Mouse (Mus musculus): ENCODE measurements around the gene Fmnl2. TPM values are rescaled to one million over a fixed set of nuclear protein-coding genes. Genes with fewer than 3 reads are reported as not detected.

Gene Fmnl2
- polyA plus RNA-seq, 1 experiment from 2014 or later = 13.5 TPM

GRCm38 (mm10) chr2:53013051-53013450, 155.4 kb downstream of the Fmnl2 start:
- no peak for ATAC-seq (ENCODE audit: low FRiP score)
- Histone ChIP-seq H3K9me3 (no peaks in the 10 kb centered on the region), H3K27me3 (no peaks in the 10 kb centered on the region), H3K4me2 (no peak overlapping the region), H3K27ac (no peak overlapping the region), H3K4me1 (replicated peaks) (peaks cover 31% of the 10 kb centered on the region), H3K9ac (no peak overlapping the region), H3K4me3 (no peak overlapping the region), H3K36me3 (0 out of 2 replicates have a peak, but pooled peaks cover 6% of the 10 kb centered on the region)
- 71% methylated on average over 2 of the region's 2 CpGs for WGBS

- Histone ChIP-seq H3K36me3 (0 out of 2 replicates have a peak, but pooled peaks cover 6% of the 10 kb centered on the region), H3K27ac (no peak overlapping the region), H3K27me3 (no peaks in the 10 kb centered on the region), H3K4me3 (no peak overlapping the region), H3K9ac (no peak overlapping the region), H3K9me3 (no peaks in the 10 kb centered on the region), H3K4me2 (no peak overlapping the region), H3K4me1 (replicated peaks) (peaks cover 21% of the 10 kb centered on the region)
- ATAC-seq (ENCODE audit: low FRiP score) = no peak
- 82% methylated on average over 5 of the region's 5 CpGs for WGBS
These were observed 156.8 kb downstream of the Fmnl2 start for GRCm38 (mm10) chr2:53014451-53014850.

- H3K9me3 ChIP-seq = no peaks in the 10 kb centered on the region
- H3K27ac ChIP-seq = no peak overlapping the region
- H3K4me3 ChIP-seq = no peak overlapping the region
- no peaks in the 10 kb centered on the region for H3K27me3 ChIP-seq
- 93% methylated on average over 3 of the region's 3 CpGs for WGBS
- no peaks in the 10 kb centered on the region for H3K4me1 ChIP-seq (replicated peaks)
- no peak overlapping the region for H3K4me2 ChIP-seq
- ATAC-seq (ENCODE audit: low FRiP score) = no peak
- H3K9ac ChIP-seq = no peak overlapping the region
- H3K36me3 ChIP-seq = no peaks in the 10 kb centered on the region; the same call in 1 of the 2 replicates
These were observed 165.3 kb downstream of the Fmnl2 start for GRCm38 (mm10) chr2:53022982-53023381.

- WGBS = 91% methylated on average over 5 of the region's 5 CpGs
- Histone ChIP-seq H3K4me1 (replicated peaks) (peaks cover 11% of the 10 kb centered on the region), H3K36me3 (no peaks in the 10 kb centered on the region), H3K9ac (no peak overlapping the region), H3K4me2 (no peak overlapping the region), H3K27ac (no peak overlapping the region), H3K9me3 (no peaks in the 10 kb centered on the region), H3K4me3 (no peak overlapping the region), H3K27me3 (no peaks in the 10 kb centered on the region)
- no peak for ATAC-seq (ENCODE audit: low FRiP score)
These were observed 168.6 kb downstream of the Fmnl2 start for GRCm38 (mm10) chr2:53026056-53026769.

- no peak for ATAC-seq (ENCODE audit: low FRiP score)
- 94% methylated on average over 1 of the region's 1 CpGs for WGBS
These were observed 171.2 kb downstream of the Fmnl2 start for GRCm38 (mm10) chr2:53028868-53029267.

GRCm38 (mm10) chr2:53029716-53030431, 172.2 kb downstream of the Fmnl2 start:
- 0 out of 2 replicates have a peak, but pooled peaks have one; percentile 48 for ATAC-seq (ENCODE audit: low FRiP score)
- H3K27ac ChIP-seq = peak overlapping the region; percentile 55; the same call in 1 of the 2 replicates
- no peaks in the 10 kb centered on the region for H3K27me3 ChIP-seq

More at GRCm38 (mm10) chr2:53028868-53029267, 171.2 kb downstream of the Fmnl2 start:
- no peak overlapping the region for H3K27ac ChIP-seq
- no peak overlapping the region for H3K4me2 ChIP-seq
- H3K4me3 ChIP-seq = no peak overlapping the region
- H3K36me3 ChIP-seq = no peaks in the 10 kb centered on the region
- H3K4me1 ChIP-seq (replicated peaks) = peaks cover 11% of the 10 kb centered on the region
- no peaks in the 10 kb centered on the region for H3K9me3 ChIP-seq
- no peak overlapping the region for H3K9ac ChIP-seq
- H3K27me3 ChIP-seq = no peaks in the 10 kb centered on the region

GRCm38 (mm10) chr2:53030432-53030826, 172.8 kb downstream of the Fmnl2 start:
- no peak for ATAC-seq (ENCODE audit: low FRiP score)
- H3K4me3 ChIP-seq = no peak overlapping the region
- H3K27ac ChIP-seq = no peak overlapping the region; the same call in 1 of the 2 replicates
- H3K36me3 ChIP-seq = no peaks in the 10 kb centered on the region
- H3K4me1 ChIP-seq (replicated peaks) = peaks cover 11% of the 10 kb centered on the region
- H3K27me3 ChIP-seq = no peaks in the 10 kb centered on the region
- no peak overlapping the region for H3K9ac ChIP-seq
- 76% methylated on average over 5 of the region's 5 CpGs for WGBS
- H3K4me2 ChIP-seq = no peak overlapping the region
- no peaks in the 10 kb centered on the region for H3K9me3 ChIP-seq

More at GRCm38 (mm10) chr2:53029716-53030431, 172.2 kb downstream of the Fmnl2 start:
- Histone ChIP-seq H3K9me3 (no peaks in the 10 kb centered on the region), H3K36me3 (no peaks in the 10 kb centered on the region), H3K4me1 (replicated peaks) (peaks cover 11% of the 10 kb centered on the region), H3K4me2 (no peak overlapping the region), H3K9ac (no peak overlapping the region), H3K4me3 (no peak overlapping the region)
- WGBS = 53% methylated on average over 7 of the region's 7 CpGs

- no peaks in the 10 kb centered on the region for H3K27me3 ChIP-seq
- H3K27ac ChIP-seq = peak overlapping the region; percentile 80
- 48% methylated on average over 2 of the region's 2 CpGs for WGBS
- H3K36me3 ChIP-seq = peaks cover 6% of the 10 kb centered on the region
- peak; percentile 40; the same call in 1 of the 2 replicates for ATAC-seq (ENCODE audit: low FRiP score)
- no peaks in the 10 kb centered on the region for H3K9me3 ChIP-seq
- H3K4me3 ChIP-seq = no peak overlapping the region
- H3K4me1 ChIP-seq (replicated peaks) = peaks cover 17% of the 10 kb centered on the region
- no peak overlapping the region for H3K4me2 ChIP-seq
- H3K9ac ChIP-seq = no peak overlapping the region
These were observed 180.6 kb downstream of the Fmnl2 start for GRCm38 (mm10) chr2:53038253-53038652.

- Histone ChIP-seq H3K4me2 (no peak overlapping the region), H3K36me3 (peaks cover 7% of the 10 kb centered on the region), H3K4me3 (no peak overlapping the region), H3K27ac (peak overlapping the region; percentile 80), H3K4me1 (replicated peaks) (peaks cover 17% of the 10 kb centered on the region), H3K9ac (no peak overlapping the region), H3K9me3 (no peaks in the 10 kb centered on the region), H3K27me3 (no peaks in the 10 kb centered on the region)
- WGBS = 22% methylated on average over 9 of the region's 9 CpGs
- peak; percentile 46; the same call in 1 of the 2 replicates for ATAC-seq (ENCODE audit: low FRiP score)
These were observed 181.1 kb downstream of the Fmnl2 start for GRCm38 (mm10) chr2:53038737-53039136.

- H3K27ac ChIP-seq = no peak overlapping the region
- 0 out of 2 replicates have a peak, but pooled peaks cover 3% of the 10 kb centered on the region for H3K4me1 ChIP-seq (replicated peaks)
- ATAC-seq (ENCODE audit: low FRiP score) = no peak
- no peak overlapping the region for H3K4me2 ChIP-seq
- no peaks in the 10 kb centered on the region for H3K27me3 ChIP-seq
- H3K4me3 ChIP-seq = no peak overlapping the region
- no peaks in the 10 kb centered on the region for H3K9me3 ChIP-seq
- 79% methylated on average over 6 of the region's 6 CpGs for WGBS
- H3K9ac ChIP-seq = no peak overlapping the region
- H3K36me3 ChIP-seq = peaks cover 19% of the 10 kb centered on the region
These were observed 189.4 kb downstream of the Fmnl2 start for GRCm38 (mm10) chr2:53047031-53047430.

- no peak overlapping the region for H3K4me2 ChIP-seq
- 0 out of 2 replicates have a peak, but pooled peaks cover 3% of the 10 kb centered on the region for H3K4me1 ChIP-seq (replicated peaks)
- no peaks in the 10 kb centered on the region for H3K9me3 ChIP-seq
- 100% methylated on average over 1 of the region's 1 CpGs for WGBS
- H3K36me3 ChIP-seq = peaks cover 14% of the 10 kb centered on the region
- no peak overlapping the region for H3K4me3 ChIP-seq
- no peak overlapping the region for H3K27ac ChIP-seq
- H3K27me3 ChIP-seq = no peaks in the 10 kb centered on the region
- H3K9ac ChIP-seq = no peak overlapping the region
- no peak for ATAC-seq (ENCODE audit: low FRiP score)
These were observed 190.2 kb downstream of the Fmnl2 start for GRCm38 (mm10) chr2:53047749-53048387.

- Histone ChIP-seq H3K9ac (no peak overlapping the region), H3K4me2 (no peak overlapping the region), H3K36me3 (peaks cover 23% of the 10 kb centered on the region), H3K27ac (no peak overlapping the region), H3K27me3 (no peaks in the 10 kb centered on the region), H3K4me3 (no peak overlapping the region), H3K9me3 (no peaks in the 10 kb centered on the region), H3K4me1 (replicated peaks) (0 out of 2 replicates have a peak, but pooled peaks cover 3% of the 10 kb centered on the region)
- ATAC-seq (ENCODE audit: low FRiP score) = no peak
- WGBS = 93% methylated on average over 6 of the region's 6 CpGs
These were observed 192.7 kb downstream of the Fmnl2 start for GRCm38 (mm10) chr2:53050376-53050775.
